Mouse (Mus musculus) stomach, embryonic 16.5 days (tissue): ENCODE results near the gene Bicra. TPM values are rescaled to one million over a fixed set of nuclear protein-coding genes. Genes with fewer than 3 reads are reported as not detected.
A peak's percentile ranks its signal among the peaks of the same experiment; 100 is the strongest.

Experiments
- ATAC-seq: fragments of 200-750 bp; cut with Nextera tagmentation; 2 replicates; pipeline ENCODE4 v1.8.0; 2017; ENCODE audit warnings: moderate number of reproducible peaks, moderate TSS enrichment; ENCODE audit not compliant: insufficient read depth, low FRiP score
- H3K27ac ChIP-seq: fragments of 300-500 bp; sonication (generic); 2 replicates; pipeline ENCODE4 v1.5.1; 2014; ENCODE audit warnings: low read length
- H3K27me3 ChIP-seq: fragments of 300-500 bp; sonication (generic); 2 replicates; pipeline ENCODE4 v1.6.1; 2014; ENCODE audit warnings: low read length, control low read depth, mixed read lengths; ENCODE audit not compliant: control insufficient read depth, insufficient read depth
- H3K36me3 ChIP-seq: fragments of 300-500 bp; sonication (generic); 2 replicates; pipeline ENCODE4 v1.6.1; 2014; ENCODE audit warnings: low read length; ENCODE audit not compliant: control insufficient read depth, insufficient read depth
- H3K4me1 ChIP-seq: fragments of 300-500 bp; sonication (generic); 2 replicates; pipeline ENCODE4 v1.6.1; 2014; ENCODE audit warnings: low read length, control low read depth, mixed read lengths; ENCODE audit not compliant: control insufficient read depth, insufficient read depth
- H3K4me2 ChIP-seq: fragments of 300-500 bp; sonication (generic); 2 replicates; pipeline ENCODE4 v1.6.1; 2014; ENCODE audit warnings: low read depth, low read length, mixed read lengths
- H3K4me3 ChIP-seq: fragments of 300-500 bp; sonication (generic); replicated peaks from 2 replicates; pipeline ENCODE4 v1.5.1; 2014; ENCODE audit warnings: mild to moderate bottlenecking, low read length
- H3K9ac ChIP-seq: fragments of 300-500 bp; sonication (generic); 2 replicates; pipeline ENCODE4 v1.6.1; 2014; ENCODE audit warnings: low read length
- H3K9me3 ChIP-seq: fragments of 300-500 bp; sonication (generic); replicated peaks from 2 replicates; pipeline ENCODE4 v1.6.1; 2016; ENCODE audit warnings: low read length, control low read depth; ENCODE audit not compliant: control insufficient read depth
- WGBS: fragments of 180-500 bp; shearing (Covaris S2); extraction: QIAGEN DNeasy Blood & Tissue Kit; methylation state at CpG from one replicate; pipeline ENCODE4 v1.1.7; 2014; 5-methylcytosine and 5-hydroxymethylcytosine counted together
- polyA plus RNA-seq: library from polyadenylated mRNA; unstranded; fragments of >200 nt; fragmentation: Nextera tagmentation; extraction: Ambion mirVana; gene quantifications from 2 replicates; pipeline ENCODE4 v1.2.1, GENCODE M21; 2015

Bicra gene
- polyA plus RNA-seq, 1 experiment from 2014 or later = 4.5 TPM

GRCm38 (mm10) chr7:16044531-16044930, 3.2 kb downstream of the Bicra start:
- no peak overlapping the region for H3K4me3 ChIP-seq
- H3K27ac ChIP-seq = no peak overlapping the region
- H3K9me3 ChIP-seq = no peaks in the 10 kb centered on the region
- H3K27me3 ChIP-seq = no peaks in the 10 kb centered on the region
- no peak for ATAC-seq
- H3K9ac ChIP-seq = peak overlapping the region; percentile 16
- H3K36me3 ChIP-seq = no peaks in the 10 kb centered on the region
- peaks cover 32% of the 10 kb centered on the region for H3K4me1 ChIP-seq
- 50% methylated on average over 5 of the region's 5 CpGs for WGBS
- H3K4me2 ChIP-seq = no peak overlapping the region

GRCm38 (mm10) chr7:16043861-16044435, 3.8 kb downstream of the Bicra start:
- Histone ChIP-seq H3K27me3 (no peaks in the 10 kb centered on the region), H3K9me3 (no peaks in the 10 kb centered on the region), H3K4me1 (peaks cover 28% of the 10 kb centered on the region), H3K36me3 (no peaks in the 10 kb centered on the region), H3K4me2 (peak overlapping the region; percentile 18; the same call in 1 of the 2 replicates), H3K4me3 (no peak overlapping the region), H3K9ac (peak overlapping the region; percentile 12; the same call in 1 of the 2 replicates), H3K27ac (no peak overlapping the region; the same call in 1 of the 2 replicates)
- WGBS = 32% methylated on average over 3 of the region's 3 CpGs
- no peak for ATAC-seq

- Histone ChIP-seq H3K4me2 (no peak overlapping the region), H3K4me3 (no peak overlapping the region), H3K27me3 (no peaks in the 10 kb centered on the region), H3K4me1 (peaks cover 28% of the 10 kb centered on the region), H3K36me3 (no peaks in the 10 kb centered on the region), H3K9me3 (no peaks in the 10 kb centered on the region), H3K27ac (no peak overlapping the region), H3K9ac (peak overlapping the region; percentile 17; the same call in 1 of the 2 replicates)
- ATAC-seq = no peak
- 69% methylated on average over 10 of the region's 10 CpGs for WGBS
Measured at GRCm38 (mm10) chr7:16042850-16043775, 4.6 kb downstream of the Bicra start.

DNA sequence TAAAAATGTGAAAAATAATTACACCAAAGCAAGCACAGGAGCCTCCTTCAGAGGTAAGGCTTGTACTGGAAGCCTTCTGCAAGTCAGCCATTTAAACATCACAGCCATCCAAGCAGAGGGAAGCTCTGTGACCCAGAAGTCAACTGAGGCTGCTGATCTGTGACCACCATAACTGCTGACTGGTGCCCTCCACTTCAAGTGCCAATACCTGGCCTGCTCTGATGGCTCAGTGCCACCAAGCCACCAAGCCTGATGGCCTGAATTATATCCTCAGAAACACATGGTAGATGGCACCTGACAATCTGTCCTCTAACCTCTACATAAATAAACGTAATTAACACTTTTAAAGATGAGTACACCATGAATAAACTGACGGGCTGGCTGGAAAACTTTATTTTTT, 6.5 kb downstream of the Bicra start:
- WGBS = 85% methylated on average over 2 of the region's 2 CpGs
- no peaks in the 10 kb centered on the region for H3K27me3 ChIP-seq
- H3K4me1 ChIP-seq = peaks cover 26% of the 10 kb centered on the region
- H3K9me3 ChIP-seq = no peaks in the 10 kb centered on the region
- H3K4me3 ChIP-seq = no peak overlapping the region
- H3K4me2 ChIP-seq = no peak overlapping the region
- no peak overlapping the region for H3K9ac ChIP-seq
- H3K27ac ChIP-seq = no peak overlapping the region
- no peaks in the 10 kb centered on the region for H3K36me3 ChIP-seq
- no peak for ATAC-seq

DNA sequence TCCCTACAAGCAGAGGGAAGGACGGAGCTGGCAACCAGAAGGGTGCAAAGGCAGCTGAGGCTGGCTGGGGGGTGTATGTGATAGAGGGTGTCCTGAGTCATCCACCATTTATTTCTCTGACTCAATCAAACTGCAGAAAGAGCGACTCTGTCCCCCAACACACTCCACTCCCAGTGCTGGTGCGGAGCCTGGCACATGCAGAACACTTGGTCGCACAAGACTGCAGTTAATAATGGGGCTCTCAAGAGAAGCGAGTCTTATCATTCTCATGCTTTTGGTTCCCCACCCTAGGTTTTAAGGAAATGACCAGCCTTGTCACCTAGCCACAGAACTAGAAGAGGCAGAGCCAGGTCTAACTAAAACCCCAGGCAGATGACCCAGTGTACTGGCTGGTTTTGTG, 8.4 kb downstream of the Bicra start:
- H3K27me3 ChIP-seq = no peaks in the 10 kb centered on the region
- peaks cover 7% of the 10 kb centered on the region for H3K4me1 ChIP-seq
- ATAC-seq = no peak
- H3K9ac ChIP-seq = no peak overlapping the region
- H3K9me3 ChIP-seq = no peaks in the 10 kb centered on the region
- H3K36me3 ChIP-seq = no peaks in the 10 kb centered on the region
- no peak overlapping the region for H3K4me3 ChIP-seq
- no peak overlapping the region for H3K27ac ChIP-seq
- no peak overlapping the region for H3K4me2 ChIP-seq
- 88% methylated on average over 5 of the region's 5 CpGs for WGBS

GRCm38 (mm10) chr7:16036972-16037371, 10.7 kb downstream of the Bicra start:
- H3K4me2 ChIP-seq = no peak overlapping the region
- no peaks in the 10 kb centered on the region for H3K9me3 ChIP-seq
- H3K4me1 ChIP-seq = 0 out of 2 replicates have a peak, but pooled peaks cover 5% of the 10 kb centered on the region
- no peaks in the 10 kb centered on the region for H3K36me3 ChIP-seq
- no peak for ATAC-seq
- H3K9ac ChIP-seq = no peak overlapping the region
- H3K27ac ChIP-seq = no peak overlapping the region
- 87% methylated on average over 6 of the region's 6 CpGs for WGBS
- H3K27me3 ChIP-seq = no peaks in the 10 kb centered on the region
- no peak overlapping the region for H3K4me3 ChIP-seq

GRCm38 (mm10) chr7:16033580-16034461, 13.9 kb downstream of the Bicra start:
- Histone ChIP-seq H3K27ac (peak overlapping the region; percentile 10; the same call in 1 of the 2 replicates), H3K36me3 (no peaks in the 10 kb centered on the region), H3K9me3 (no peaks in the 10 kb centered on the region), H3K4me2 (no peak overlapping the region), H3K27me3 (no peaks in the 10 kb centered on the region), H3K4me3 (no peak overlapping the region), H3K4me1 (0 out of 2 replicates have a peak, but pooled peaks cover 5% of the 10 kb centered on the region), H3K9ac (no peak overlapping the region)
- WGBS = 86% methylated on average over 8 of the region's 8 CpGs
- ATAC-seq = no peak

- H3K9ac ChIP-seq = no peak overlapping the region
- 0 out of 2 replicates have a peak, but pooled peaks cover 5% of the 10 kb centered on the region for H3K4me1 ChIP-seq
- no peaks in the 10 kb centered on the region for H3K9me3 ChIP-seq
- H3K36me3 ChIP-seq = no peaks in the 10 kb centered on the region
- peak; percentile 79 for ATAC-seq
- H3K4me2 ChIP-seq = no peak overlapping the region
- peak overlapping the region; percentile 10; the same call in 1 of the 2 replicates for H3K27ac ChIP-seq
- WGBS = 74% methylated on average over 1 of the region's 1 CpGs
- no peaks in the 10 kb centered on the region for H3K27me3 ChIP-seq
- no peak overlapping the region for H3K4me3 ChIP-seq
Measured at GRCm38 (mm10) chr7:16033059-16033458, 14.7 kb downstream of the Bicra start.
